Mouse (Mus musculus) liver, embryonic 13.5 days (tissue): ENCODE measurements at regions not wholly inside any gene's neighbourhood (a gene's known extent, or its start where the extent isn't known, plus 50 kb on each side); places are given as distances from the start of the nearest gene placed in this dataset.
A peak's percentile ranks its signal among the peaks of the same experiment; 100 is the strongest.
"Not testable (repeated sequence)": the region's sequence is repeated elsewhere in the genome, so short reads cannot be mapped to it uniquely, and the experiment has no call there.

Experiments
- ATAC-seq: fragments of 200-750 bp; cut with Nextera tagmentation; 2 replicates; pipeline ENCODE4 v1.8.0; 2017; ENCODE audit warnings: low read depth, mild to moderate bottlenecking, moderate number of reproducible peaks, moderate library complexity
- DNase-seq: peaks from one replicate; pipeline ENCODE4 v3.0.0; 2022
- H3K27ac ChIP-seq: fragments of 300-500 bp; sonication (generic); 2 replicates; pipeline ENCODE4 v1.5.1; 2015; ENCODE audit warnings: moderate library complexity, mild to moderate bottlenecking, inconsistent platforms
- H3K27me3 ChIP-seq: fragments of 300-500 bp; sonication (generic); 2 replicates; pipeline ENCODE4 v1.6.1; 2015; ENCODE audit warnings: mild to moderate bottlenecking, inconsistent platforms
- H3K36me3 ChIP-seq: fragments of 300-500 bp; sonication (generic); 2 replicates; pipeline ENCODE4 v1.6.1; 2015; ENCODE audit warnings: mild to moderate bottlenecking, inconsistent platforms
- H3K4me1 ChIP-seq: fragments of 300-500 bp; sonication (generic); replicated peaks from 2 replicates; pipeline ENCODE4 v1.6.1; 2015; ENCODE audit warnings: inconsistent platforms
- H3K4me2 ChIP-seq: fragments of 300-500 bp; sonication (generic); 2 replicates; pipeline ENCODE4 v1.6.1; 2015; ENCODE audit warnings: inconsistent platforms, mild to moderate bottlenecking, moderate library complexity
- H3K4me3 ChIP-seq: fragments of 300-500 bp; sonication (generic); replicated peaks from 2 replicates; pipeline ENCODE4 v1.5.1; 2015; ENCODE audit warnings: mild to moderate bottlenecking, inconsistent platforms
- H3K9ac ChIP-seq: fragments of 300-500 bp; sonication (generic); 2 replicates; pipeline ENCODE4 v1.6.1; 2015; ENCODE audit warnings: mild to moderate bottlenecking, inconsistent platforms
- H3K9me3 ChIP-seq: fragments of 300-500 bp; sonication (generic); replicated peaks from 2 replicates; pipeline ENCODE4 v1.6.1; 2016; ENCODE audit warnings: inconsistent platforms
- WGBS: fragments of 180-500 bp; shearing (Covaris S2); methylation state at CpG from one replicate; pipeline ENCODE4 v1.1.7; 2015; ENCODE audit not compliant: insufficient replicate concordance; 5-methylcytosine and 5-hydroxymethylcytosine counted together

GRCm38 (mm10) chr9:113120385-113120784, 587.7 kb downstream of the Pdcd6ip start:
- ATAC-seq, result peak; percentile 99
- H3K4me3 ChIP-seq, result no peak overlapping the region
- H3K9ac ChIP-seq, result no peak overlapping the region
- H3K9me3 ChIP-seq, result no peaks in the 10 kb centered on the region; the same call in 1 of the 2 replicates
- H3K27ac ChIP-seq, result peak overlapping the region; percentile 25; the same call in 1 of the 2 replicates
- no peaks in the 10 kb centered on the region; the same call in 1 of the 2 replicates for H3K4me1 ChIP-seq
- DNase-seq, result peak; percentile 9
- H3K4me2 ChIP-seq, result 0 out of 2 replicates have a peak overlapping the region, but pooled peaks have one; percentile 19
- H3K27me3 ChIP-seq, result no peaks in the 10 kb centered on the region
- H3K36me3 ChIP-seq, result no peaks in the 10 kb centered on the region

DNA sequence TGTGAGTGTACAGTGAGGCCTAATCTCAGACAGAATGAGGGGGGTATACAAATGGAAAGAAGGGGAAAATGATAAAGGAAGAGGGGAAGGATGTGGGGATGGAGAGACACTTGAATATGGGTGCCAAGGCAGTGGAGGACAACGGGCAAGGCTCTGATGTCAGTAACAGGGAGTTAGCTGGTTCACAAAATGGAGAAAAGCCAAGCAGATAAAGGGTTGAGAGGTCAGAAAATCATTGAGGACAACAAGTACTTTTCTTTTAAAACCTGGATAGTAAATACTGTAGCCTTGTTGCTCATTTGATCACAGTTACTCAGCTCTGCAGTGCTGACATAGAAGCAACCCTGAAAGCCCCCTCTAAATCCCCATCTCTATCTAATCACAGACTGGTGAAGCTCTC, 588.3 kb downstream of the Pdcd6ip start:
- no peaks in the 10 kb centered on the region; the same call in 1 of the 2 replicates for H3K4me1 ChIP-seq
- 38% methylated on average over 1 of the region's 1 CpGs for WGBS
- DNase-seq, result no peak
- H3K4me2 ChIP-seq, result no peak overlapping the region
- H3K4me3 ChIP-seq, result no peak overlapping the region
- H3K9ac ChIP-seq, result no peak overlapping the region
- 0 out of 2 replicates have a peak, but pooled peaks have one; percentile 19 for ATAC-seq
- no peaks in the 10 kb centered on the region for H3K27me3 ChIP-seq
- H3K9me3 ChIP-seq, result no peaks in the 10 kb centered on the region; the same call in 1 of the 2 replicates
- no peaks in the 10 kb centered on the region for H3K36me3 ChIP-seq
- no peak overlapping the region; the same call in 1 of the 2 replicates for H3K27ac ChIP-seq

GRCm38 (mm10) chr9:113115576-113115975, 592.5 kb downstream of the Pdcd6ip start:
- Histone ChIP-seq H3K9ac (no peak overlapping the region), H3K9me3 (peaks cover 4% of the 10 kb centered on the region; the same call in 1 of the 2 replicates), H3K4me2 (no peak overlapping the region), H3K4me3 (no peak overlapping the region), H3K4me1 (no peaks in the 10 kb centered on the region), H3K27ac (no peak overlapping the region), H3K36me3 (no peaks in the 10 kb centered on the region), H3K27me3 (no peaks in the 10 kb centered on the region)
- 66% methylated on average over 5 of the region's 5 CpGs for WGBS
- DNase-seq (no peak), ATAC-seq (no peak)

DNA sequence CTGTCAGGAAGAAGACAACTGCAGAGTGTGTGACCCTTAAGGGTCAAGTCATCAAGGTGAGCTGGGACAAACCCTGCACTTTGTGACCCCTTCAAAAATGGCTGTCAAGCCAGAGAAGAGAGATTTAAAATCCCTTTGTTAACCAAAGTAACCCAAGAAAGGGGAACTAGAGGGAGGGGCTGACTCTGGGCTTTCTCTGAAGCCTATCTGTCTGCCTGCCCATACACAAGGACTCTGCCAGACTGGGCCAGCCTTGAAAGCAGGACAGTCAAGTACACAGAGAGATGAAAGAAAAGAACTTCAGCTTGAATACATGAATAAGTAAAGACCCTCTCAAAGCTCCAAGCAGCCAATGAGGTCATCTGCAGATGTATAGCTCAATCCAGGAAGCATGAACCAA, 595.3 kb downstream of the Pdcd6ip start:
- H3K4me2 ChIP-seq, result no peak overlapping the region
- ATAC-seq (no peak), DNase-seq (no peak)
- H3K9me3 ChIP-seq, result peaks cover 4% of the 10 kb centered on the region; the same call in 1 of the 2 replicates
- H3K27me3 ChIP-seq, result no peaks in the 10 kb centered on the region
- H3K27ac ChIP-seq, result no peak overlapping the region
- H3K9ac ChIP-seq, result no peak overlapping the region
- H3K4me1 ChIP-seq, result no peaks in the 10 kb centered on the region
- no peak overlapping the region for H3K4me3 ChIP-seq
- H3K36me3 ChIP-seq, result no peaks in the 10 kb centered on the region

GRCm38 (mm10) chr9:113101733-113102132, 606.3 kb downstream of the Pdcd6ip start:
- H3K4me1 ChIP-seq, result no peaks in the 10 kb centered on the region
- WGBS, result 65% methylated on average over 1 of the region's 1 CpGs
- DNase-seq (no peak), ATAC-seq (no peak)
- no peaks in the 10 kb centered on the region for H3K36me3 ChIP-seq
- H3K9me3 ChIP-seq, result no peaks in the 10 kb centered on the region; the same call in 1 of the 2 replicates
- H3K27ac ChIP-seq, result no peak overlapping the region
- H3K4me3 ChIP-seq, result no peak overlapping the region
- no peaks in the 10 kb centered on the region for H3K27me3 ChIP-seq
- no peak overlapping the region for H3K4me2 ChIP-seq
- no peak overlapping the region for H3K9ac ChIP-seq

DNA sequence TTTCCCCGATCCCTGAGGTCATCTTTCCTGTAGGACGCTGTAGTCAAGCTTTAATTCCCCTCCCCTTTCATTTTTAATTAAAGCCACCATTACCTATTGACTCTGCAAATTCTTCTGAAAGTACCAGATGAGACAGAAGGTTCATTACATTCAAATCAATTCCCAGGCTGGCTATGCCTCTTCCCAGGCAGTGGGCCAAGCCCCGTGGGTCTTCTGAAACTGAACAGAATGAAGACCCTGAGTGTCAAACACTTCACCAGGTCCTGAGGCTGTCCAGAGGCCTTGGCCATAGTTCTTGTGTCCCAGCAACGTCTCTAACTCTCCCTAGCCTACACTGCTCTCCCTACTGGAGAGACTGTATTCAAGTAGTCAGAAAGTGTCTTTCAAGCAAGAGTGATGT, 607.4 kb downstream of the Pdcd6ip start:
- DNase-seq (no peak), ATAC-seq (no peak)
- Histone ChIP-seq H3K36me3 (no peaks in the 10 kb centered on the region), H3K4me2 (no peak overlapping the region), H3K4me3 (no peak overlapping the region), H3K27ac (no peak overlapping the region), H3K9me3 (peaks cover 6% of the 10 kb centered on the region; the same call in 1 of the 2 replicates), H3K4me1 (no peaks in the 10 kb centered on the region), H3K9ac (no peak overlapping the region), H3K27me3 (no peaks in the 10 kb centered on the region)
- 46% methylated on average over 4 of the region's 4 CpGs for WGBS

DNA sequence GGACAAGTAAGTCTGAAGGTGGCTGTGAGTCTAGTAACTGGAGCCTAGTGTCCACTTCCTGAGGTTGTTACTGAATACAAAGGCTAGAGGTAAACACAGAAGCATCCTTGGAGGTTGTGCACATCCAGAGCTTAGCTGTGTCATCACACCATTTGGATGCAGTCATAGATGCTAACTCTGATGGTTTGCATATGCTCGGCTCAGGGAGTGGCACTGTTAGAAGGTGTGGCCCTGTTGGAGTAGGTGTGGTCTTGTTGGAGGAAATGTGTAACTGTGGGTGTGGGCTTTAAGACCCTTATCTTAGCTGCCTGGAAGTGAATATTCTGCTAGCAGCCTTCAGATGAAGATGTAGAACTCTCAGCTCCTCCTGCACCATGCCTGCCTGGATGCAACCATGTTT, 612.6 kb downstream of the Pdcd6ip start:
- not testable (repeated sequence) for H3K4me3 ChIP-seq, H3K27me3 ChIP-seq, H3K36me3 ChIP-seq, H3K4me1 ChIP-seq, H3K9me3 ChIP-seq, DNase-seq, H3K27ac ChIP-seq, H3K9ac ChIP-seq, H3K4me2 ChIP-seq
- peak; percentile 79 for ATAC-seq
- WGBS, result 69% methylated on average over 1 of the region's 1 CpGs

DNA sequence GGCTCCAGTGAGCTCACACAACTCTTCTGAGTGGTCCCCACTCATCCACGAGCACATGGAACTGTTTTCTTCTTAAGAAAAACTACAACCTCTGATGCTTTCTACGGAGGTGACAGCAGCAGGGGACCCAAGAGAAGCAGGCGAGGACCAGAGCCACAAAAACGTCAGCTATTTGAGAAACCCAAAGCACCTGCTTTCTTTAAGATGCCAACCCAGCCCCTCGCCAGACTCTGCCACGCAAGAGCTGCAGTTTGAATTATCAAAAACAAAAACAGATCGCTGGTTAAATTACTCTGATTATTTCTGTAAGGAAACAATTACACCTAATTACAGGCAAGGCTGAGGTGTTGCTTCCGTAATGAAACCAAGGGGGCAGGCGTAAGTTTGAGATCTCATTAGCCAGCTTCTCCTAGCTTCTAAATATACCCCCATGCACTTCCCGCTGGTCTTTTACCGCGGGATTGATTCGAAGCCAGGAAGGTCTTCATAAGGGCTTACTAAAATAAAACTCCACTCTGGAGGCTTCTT, 614.1 kb downstream of the Pdcd6ip start:
- Histone ChIP-seq H3K27ac (no peak overlapping the region), H3K27me3 (no peaks in the 10 kb centered on the region), H3K4me1 (no peaks in the 10 kb centered on the region), H3K9me3 (peaks cover 6% of the 10 kb centered on the region; the same call in 1 of the 2 replicates), H3K9ac (no peak overlapping the region), H3K4me3 (no peak overlapping the region), H3K4me2 (no peak overlapping the region), H3K36me3 (no peaks in the 10 kb centered on the region)
- WGBS, result 69% methylated on average over 13 of the region's 13 CpGs
- ATAC-seq, result no peak
- DNase-seq, result no peak

DNA sequence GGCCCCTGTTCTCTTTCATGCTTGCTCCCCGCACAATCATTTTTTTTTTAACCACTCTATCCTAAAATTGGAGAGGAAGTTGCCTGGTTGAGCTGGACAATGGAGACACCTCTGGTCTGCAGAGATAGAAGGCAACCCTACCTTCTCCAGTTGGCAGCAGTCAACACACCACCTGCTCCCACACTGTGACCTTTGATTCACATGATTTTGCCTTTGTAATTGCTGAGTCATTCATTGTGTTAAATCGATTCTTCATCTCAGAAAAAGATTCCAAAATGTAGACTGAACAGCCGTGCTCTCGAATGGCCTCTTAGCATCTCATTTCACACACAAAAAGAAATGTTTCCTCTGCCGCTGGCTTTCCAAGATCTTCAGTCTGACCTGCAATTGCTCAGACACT, 616.2 kb downstream of the Pdcd6ip start:
- DNase-seq, result no peak
- H3K27me3 ChIP-seq, result no peaks in the 10 kb centered on the region
- H3K9ac ChIP-seq, result no peak overlapping the region
- no peak overlapping the region for H3K4me2 ChIP-seq
- no peaks in the 10 kb centered on the region for H3K36me3 ChIP-seq
- no peak for ATAC-seq
- H3K27ac ChIP-seq, result no peak overlapping the region
- H3K9me3 ChIP-seq, result 0 out of 2 replicates have a peak, but pooled peaks cover 6% of the 10 kb centered on the region
- WGBS, result 63% methylated on average over 5 of the region's 5 CpGs
- no peak overlapping the region for H3K4me3 ChIP-seq
- no peaks in the 10 kb centered on the region for H3K4me1 ChIP-seq

GRCm38 (mm10) chr9:113087786-113088185, 620.3 kb downstream of the Pdcd6ip start:
- ATAC-seq, result no peak
- H3K27ac ChIP-seq, result no peak overlapping the region
- no peak overlapping the region for H3K9ac ChIP-seq
- H3K36me3 ChIP-seq, result no peaks in the 10 kb centered on the region
- DNase-seq, result no peak
- no peak overlapping the region for H3K4me3 ChIP-seq
- no peaks in the 10 kb centered on the region for H3K27me3 ChIP-seq
- 0 out of 2 replicates have a peak, but pooled peaks cover 3% of the 10 kb centered on the region for H3K9me3 ChIP-seq
- H3K4me2 ChIP-seq, result no peak overlapping the region
- no peaks in the 10 kb centered on the region for H3K4me1 ChIP-seq
- 71% methylated on average over 10 of the region's 10 CpGs for WGBS

DNA sequence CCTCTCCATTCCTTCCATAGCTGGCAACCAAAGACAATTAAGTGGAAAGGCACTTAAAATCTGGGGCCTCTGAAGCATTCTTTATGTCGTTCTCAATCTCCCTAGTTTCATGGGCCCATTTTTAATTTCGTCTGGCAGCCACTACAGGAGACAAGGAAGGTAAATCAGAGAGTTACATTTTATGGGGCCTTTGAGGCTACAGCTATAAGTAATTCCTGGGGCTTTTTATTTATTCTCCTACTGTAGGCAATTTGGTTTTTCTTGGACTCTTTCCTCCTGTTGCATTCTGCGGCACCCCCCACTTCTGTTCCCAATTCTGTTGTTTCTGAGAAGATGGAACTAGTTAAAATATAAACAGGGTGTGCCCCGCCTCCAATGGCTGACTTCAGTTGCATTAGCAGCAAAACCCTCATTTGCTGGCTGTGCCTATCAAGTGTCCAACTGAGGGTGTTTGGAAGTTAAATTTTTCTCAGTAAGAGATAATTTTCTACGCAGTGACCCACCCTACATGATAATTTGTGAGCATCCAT, 622.7 kb downstream of the Pdcd6ip start:
- Histone ChIP-seq H3K36me3 (no peaks in the 10 kb centered on the region), H3K9me3 (0 out of 2 replicates have a peak, but pooled peaks cover 3% of the 10 kb centered on the region), H3K27ac (no peak overlapping the region), H3K27me3 (no peaks in the 10 kb centered on the region), H3K4me1 (no peaks in the 10 kb centered on the region), H3K4me2 (no peak overlapping the region), H3K9ac (no peak overlapping the region), H3K4me3 (no peak overlapping the region)
- DNase-seq, result no peak
- 58% methylated on average over 5 of the region's 5 CpGs for WGBS
- ATAC-seq, result no peak

- H3K27ac ChIP-seq, result no peak overlapping the region
- no peaks in the 10 kb centered on the region for H3K36me3 ChIP-seq
- H3K9ac ChIP-seq, result no peak overlapping the region
- 51% methylated on average over 3 of the region's 3 CpGs for WGBS
- no peaks in the 10 kb centered on the region for H3K4me1 ChIP-seq
- DNase-seq, result no peak
- ATAC-seq, result no peak
- H3K4me2 ChIP-seq, result no peak overlapping the region
- no peaks in the 10 kb centered on the region for H3K27me3 ChIP-seq
- H3K4me3 ChIP-seq, result no peak overlapping the region
- peaks cover 10% of the 10 kb centered on the region for H3K9me3 ChIP-seq
Measured at GRCm38 (mm10) chr9:113074866-113075265, 633.2 kb downstream of the Pdcd6ip start.
